Mouse (Mus musculus): ENCODE measurements at regions not wholly inside any gene's neighbourhood (a gene's known extent, or its start where the extent isn't known, plus 50 kb on each side); places are given as distances from the start of the nearest gene placed in this dataset.

DNA sequence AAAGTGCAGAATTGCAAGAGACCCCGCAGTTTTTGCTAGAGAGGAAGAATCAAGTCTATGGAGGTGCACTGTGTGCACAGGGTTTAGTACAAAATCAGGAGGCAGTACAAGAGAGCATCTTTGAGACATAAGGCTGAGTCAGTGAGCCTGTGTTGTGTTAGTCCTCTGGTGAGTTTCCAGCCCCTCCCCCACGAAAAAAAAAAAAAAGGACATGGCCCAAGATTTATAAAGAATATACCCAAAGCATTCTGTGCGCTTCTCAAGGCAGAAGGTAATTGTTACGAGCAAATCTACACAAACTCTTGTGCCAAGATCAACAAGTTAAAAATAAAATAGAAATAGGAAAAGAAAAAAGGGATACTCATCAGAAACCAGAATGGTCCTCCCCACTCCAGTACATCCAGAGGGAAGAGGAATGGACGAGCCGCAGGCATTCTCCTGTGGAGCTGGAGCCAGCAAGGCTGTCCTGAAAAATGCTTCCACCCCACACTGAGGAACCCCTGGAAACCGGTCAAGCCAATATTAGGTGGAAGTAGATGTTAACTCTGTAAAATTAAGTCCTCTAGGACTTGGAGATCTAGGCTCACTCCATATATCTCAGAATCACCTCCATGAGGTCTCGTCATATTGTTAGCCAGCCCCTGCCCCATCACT lies 150.7 kb upstream of the Hes1 start:
- no peak for TF ChIP-seq CTCF (IDR thresholded peaks at IDR 0.05; ENCODE audit: borderline replicate concordance, extremely low read depth, insufficient read depth, insufficient read length)
- TF ChIP-seq POLR2A (IDR thresholded peaks at IDR 0.05; ENCODE audit: borderline replicate concordance, extremely low read depth, insufficient read depth, insufficient read length, poor library complexity, severe bottlenecking): no peak

Data from brain, embryonic 14.5 days (tissue).